Mouse (Mus musculus) midbrain, embryonic 14.5 days (tissue): ENCODE measurements around the gene Tlr13. TPM values are rescaled to one million over a fixed set of nuclear protein-coding genes. Genes with fewer than 3 reads are reported as not detected.

Source experiments
- ATAC-seq: fragments of 200-750 bp; cut with Nextera tagmentation; 2 replicates; pipeline ENCODE4 v1.8.0; 2017; ENCODE audit warnings: moderate number of reproducible peaks, moderate library complexity; ENCODE audit not compliant: low FRiP score, low TSS enrichment
- DNase-seq: peaks from one replicate; pipeline ENCODE4 v3.0.0-alpha.2; 2015
- H3K27ac ChIP-seq: fragments of 300-500 bp; sonication (generic); replicated peaks from 2 replicates; pipeline ENCODE4 v1.5.1; 2014; ENCODE audit warnings: mild to moderate bottlenecking, low read depth, low read length, moderate library complexity
- H3K27me3 ChIP-seq: fragments of 300-500 bp; sonication (generic); 2 replicates; pipeline ENCODE4 v1.6.1; 2014; ENCODE audit warnings: low read length, control low read depth, mixed read lengths; ENCODE audit not compliant: control insufficient read depth, insufficient read depth
- H3K36me3 ChIP-seq: fragments of 300-500 bp; sonication (generic); 2 replicates; pipeline ENCODE4 v1.6.1; 2014; ENCODE audit warnings: low read length, control low read depth; ENCODE audit not compliant: control insufficient read depth, insufficient read depth
- H3K4me1 ChIP-seq: fragments of 300-500 bp; sonication (generic); 2 replicates; pipeline ENCODE4 v1.6.1; 2014; ENCODE audit warnings: mild to moderate bottlenecking, antibody characterized with exemption, low read length, control low read depth; ENCODE audit not compliant: control insufficient read depth, insufficient read depth
- H3K4me2 ChIP-seq: fragments of 300-500 bp; sonication (generic); 2 replicates; pipeline ENCODE4 v1.6.1; 2014; ENCODE audit warnings: mild to moderate bottlenecking, low read length, moderate library complexity
- H3K4me3 ChIP-seq: fragments of 300-500 bp; sonication (generic); replicated peaks from 2 replicates; pipeline ENCODE4 v1.5.1; 2014; ENCODE audit warnings: low read depth, low read length
- H3K9ac ChIP-seq: fragments of 300-500 bp; sonication (generic); replicated peaks from 2 replicates; pipeline ENCODE4 v1.6.1; 2014; ENCODE audit warnings: mild to moderate bottlenecking, low read length, moderate library complexity
- H3K9me3 ChIP-seq: fragments of 300-500 bp; sonication (generic); 2 replicates; pipeline ENCODE4 v1.6.1; 2016; ENCODE audit warnings: low read length, control low read depth, mixed read lengths; ENCODE audit not compliant: control insufficient read depth
- whole genome bisulfite sequencing: fragments of 180-500 bp; shearing (Covaris S2); extraction: QIAGEN DNeasy Blood & Tissue Kit; methylation state at CpG from one replicate; pipeline ENCODE4 v1.1.7; 2014; 5-methylcytosine and 5-hydroxymethylcytosine counted together
- polyA plus RNA-seq: library from polyadenylated mRNA; unstranded; fragments of >200 nt; fragmentation: Nextera tagmentation; extraction: Ambion mirVana; gene quantifications from 2 replicates; pipeline ENCODE4 v1.2.1, GENCODE M21; 2014

Gene Tlr13
- polyA plus RNA-seq, 1 experiment from 2014 or later: 0.41 TPM

GRCm38 (mm10) chrX:106135916-106136575 lies 7.0 kb upstream of the Tlr13 start:
- Histone ChIP-seq H3K9ac (no peak overlapping the region), H3K27me3 (no peaks in the 10 kb centered on the region), H3K36me3 (no peaks in the 10 kb centered on the region), H3K4me1 (no peaks in the 10 kb centered on the region), H3K4me2 (no peak overlapping the region), H3K27ac (no peak overlapping the region), H3K9me3 (no peaks in the 10 kb centered on the region), H3K4me3 (no peak overlapping the region)
- no peak for ATAC-seq
- DNase-seq: no peak
- WGBS: 68% methylated on average over 12 of the region's 12 CpGs

- Histone ChIP-seq H3K4me2 (no peak overlapping the region), H3K9ac (no peak overlapping the region), H3K9me3 (no peaks in the 10 kb centered on the region), H3K4me3 (no peak overlapping the region), H3K36me3 (no peaks in the 10 kb centered on the region), H3K27me3 (no peaks in the 10 kb centered on the region), H3K27ac (no peak overlapping the region), H3K4me1 (no peaks in the 10 kb centered on the region)
- ATAC-seq (no peak), DNase-seq (no peak)
- 86% methylated on average over 13 of the region's 13 CpGs for WGBS
Measured at GRCm38 (mm10) chrX:106139309-106140070, 3.5 kb upstream of the Tlr13 start.

- Histone ChIP-seq H3K4me3 (no peak overlapping the region), H3K4me1 (no peaks in the 10 kb centered on the region), H3K9ac (no peak overlapping the region), H3K4me2 (no peak overlapping the region), H3K27ac (no peak overlapping the region), H3K36me3 (no peaks in the 10 kb centered on the region), H3K9me3 (no peaks in the 10 kb centered on the region), H3K27me3 (no peaks in the 10 kb centered on the region)
- DNase-seq (no peak), ATAC-seq (no peak)
- 89% methylated on average over 1 of the region's 1 CpGs for WGBS
Measured at GRCm38 (mm10) chrX:106148185-106148584, 5.2 kb downstream of the Tlr13 start.

- DNase-seq (no peak), ATAC-seq (no peak)
- Histone ChIP-seq H3K36me3 (no peaks in the 10 kb centered on the region), H3K4me1 (no peaks in the 10 kb centered on the region), H3K27ac (no peak overlapping the region), H3K4me3 (no peak overlapping the region), H3K9ac (no peak overlapping the region), H3K27me3 (no peaks in the 10 kb centered on the region), H3K4me2 (no peak overlapping the region), H3K9me3 (no peaks in the 10 kb centered on the region)
- WGBS: 85% methylated on average over 3 of the region's 3 CpGs
Measured at GRCm38 (mm10) chrX:106149460-106149859, 6.5 kb downstream of the Tlr13 start.

- Histone ChIP-seq H3K9ac (no peak overlapping the region), H3K36me3 (no peaks in the 10 kb centered on the region), H3K27me3 (no peaks in the 10 kb centered on the region), H3K4me3 (no peak overlapping the region), H3K4me1 (no peaks in the 10 kb centered on the region), H3K9me3 (no peaks in the 10 kb centered on the region), H3K4me2 (no peak overlapping the region), H3K27ac (no peak overlapping the region)
- DNase-seq (no peak), ATAC-seq (no peak)
Measured at GRCm38 (mm10) chrX:106154180-106154586, 11.2 kb downstream of the Tlr13 start.

- WGBS: 83% methylated on average over 4 of the region's 4 CpGs
- no peak overlapping the region for H3K4me2 ChIP-seq
- ATAC-seq: no peak
- H3K27ac ChIP-seq: no peak overlapping the region
- no peak for DNase-seq
- no peaks in the 10 kb centered on the region for H3K27me3 ChIP-seq
- H3K4me1 ChIP-seq: no peaks in the 10 kb centered on the region
- no peaks in the 10 kb centered on the region for H3K9me3 ChIP-seq
- H3K4me3 ChIP-seq: no peak overlapping the region
- H3K36me3 ChIP-seq: no peaks in the 10 kb centered on the region
- no peak overlapping the region for H3K9ac ChIP-seq
Measured at GRCm38 (mm10) chrX:106155892-106156291, 12.9 kb downstream of the Tlr13 start.

- Histone ChIP-seq H3K36me3 (no peaks in the 10 kb centered on the region), H3K27ac (no peak overlapping the region), H3K4me2 (no peak overlapping the region), H3K4me3 (no peak overlapping the region), H3K9me3 (no peaks in the 10 kb centered on the region), H3K4me1 (no peaks in the 10 kb centered on the region), H3K9ac (no peak overlapping the region), H3K27me3 (no peaks in the 10 kb centered on the region)
- DNase-seq: no peak
- ATAC-seq: no peak
- WGBS: 66% methylated on average over 5 of the region's 5 CpGs
Measured at GRCm38 (mm10) chrX:106163995-106164394, 21.0 kb downstream of the Tlr13 start.

- Histone ChIP-seq H3K9ac (no peak overlapping the region), H3K36me3 (no peaks in the 10 kb centered on the region), H3K27me3 (no peaks in the 10 kb centered on the region), H3K4me2 (no peak overlapping the region), H3K4me3 (no peak overlapping the region), H3K9me3 (no peaks in the 10 kb centered on the region), H3K4me1 (no peaks in the 10 kb centered on the region), H3K27ac (no peak overlapping the region)
- no peak for DNase-seq
- no peak for ATAC-seq
- 78% methylated on average over 5 of the region's 5 CpGs for WGBS
Measured at GRCm38 (mm10) chrX:106164555-106164954, 21.6 kb downstream of the Tlr13 start.

- Histone ChIP-seq H3K36me3 (no peaks in the 10 kb centered on the region), H3K4me1 (no peaks in the 10 kb centered on the region)
- WGBS: 81% methylated on average over 1 of the region's 1 CpGs
Measured at GRCm38 (mm10) chrX:106165089-106165488, 22.1 kb downstream of the Tlr13 start.

More at GRCm38 (mm10) chrX:106165089-106165488, 22.1 kb downstream of the Tlr13 start:
- Histone ChIP-seq H3K4me3 (no peak overlapping the region), H3K27ac (no peak overlapping the region), H3K9ac (no peak overlapping the region), H3K27me3 (no peaks in the 10 kb centered on the region), H3K4me2 (no peak overlapping the region), H3K9me3 (no peaks in the 10 kb centered on the region)
- ATAC-seq (no peak), DNase-seq (no peak)
